Mouse (Mus musculus) brain, embryonic 14.5 days (tissue): ENCODE results near the gene Fam166b. TPM values are rescaled to one million over a fixed set of nuclear protein-coding genes. Genes with fewer than 3 reads are reported as not detected.

ENCODE experiments used
- DNase-seq: peaks from one replicate; pipeline ENCODE4 v3.0.0-alpha.2; 2011; ENCODE audit warnings: low read depth
- CTCF ChIP-seq: fragments of 200-500 bp; IDR thresholded peaks from 2 replicates; pipeline ENCODE4 v1.5.1; 2012; ENCODE audit warnings: inconsistent platforms, mild to moderate bottlenecking, moderate library complexity, borderline replicate concordance; ENCODE audit not compliant: insufficient read depth, insufficient read length; ENCODE audit errors: extremely low read depth
- POLR2A ChIP-seq: fragments of 200-500 bp; IDR thresholded peaks from 2 replicates; pipeline ENCODE4 v1.6.1; 2012; ENCODE audit warnings: mild to moderate bottlenecking, inconsistent platforms, borderline replicate concordance; ENCODE audit not compliant: poor library complexity, insufficient read depth, insufficient read length, severe bottlenecking; ENCODE audit errors: extremely low read depth
- polyA plus RNA-seq: library from polyadenylated mRNA; depleted of rRNA; stranded (reverse); fragments of >200 nt; gene quantifications from 2 replicates; pipeline ENCODE4 v1.2.3, GENCODE M21; 2012

Fam166b gene
- polyA plus RNA-seq, 1 experiment = 1.7 TPM

DNA sequence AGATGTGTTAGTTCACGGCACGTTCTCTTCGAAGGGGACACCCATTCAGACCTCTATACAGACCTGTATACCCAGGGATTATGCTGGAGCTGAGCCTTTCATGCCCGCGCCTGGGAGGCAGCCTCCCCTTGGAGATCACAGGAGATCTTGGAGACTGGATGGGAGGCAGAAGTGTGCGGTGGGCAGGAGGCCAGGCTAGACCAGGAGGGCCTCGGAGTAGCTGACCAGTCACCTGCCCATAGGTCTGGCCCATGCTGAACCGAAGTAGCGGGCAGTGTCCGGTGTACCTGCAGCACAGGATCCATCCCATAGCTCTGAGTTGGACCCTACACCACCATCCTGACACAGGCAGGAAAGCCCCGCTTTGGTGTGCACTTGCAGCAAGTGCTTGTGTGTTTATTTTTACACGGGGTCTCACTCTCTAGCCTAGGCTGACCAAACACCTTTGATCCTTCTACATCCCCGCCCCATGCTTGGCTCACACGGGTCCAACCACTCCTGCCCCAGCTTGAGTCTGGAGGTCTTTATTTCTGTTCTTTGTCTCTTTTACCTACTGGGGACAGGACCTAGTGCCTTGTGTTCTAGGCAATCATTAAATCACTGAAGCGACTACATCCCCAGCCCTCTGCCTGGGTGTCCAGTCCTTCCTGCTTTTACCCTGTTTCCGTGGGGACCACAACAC, 613 bp downstream of the Fam166b start:
- TF ChIP-seq CTCF (no peak), POLR2A (no peak)

DNA sequence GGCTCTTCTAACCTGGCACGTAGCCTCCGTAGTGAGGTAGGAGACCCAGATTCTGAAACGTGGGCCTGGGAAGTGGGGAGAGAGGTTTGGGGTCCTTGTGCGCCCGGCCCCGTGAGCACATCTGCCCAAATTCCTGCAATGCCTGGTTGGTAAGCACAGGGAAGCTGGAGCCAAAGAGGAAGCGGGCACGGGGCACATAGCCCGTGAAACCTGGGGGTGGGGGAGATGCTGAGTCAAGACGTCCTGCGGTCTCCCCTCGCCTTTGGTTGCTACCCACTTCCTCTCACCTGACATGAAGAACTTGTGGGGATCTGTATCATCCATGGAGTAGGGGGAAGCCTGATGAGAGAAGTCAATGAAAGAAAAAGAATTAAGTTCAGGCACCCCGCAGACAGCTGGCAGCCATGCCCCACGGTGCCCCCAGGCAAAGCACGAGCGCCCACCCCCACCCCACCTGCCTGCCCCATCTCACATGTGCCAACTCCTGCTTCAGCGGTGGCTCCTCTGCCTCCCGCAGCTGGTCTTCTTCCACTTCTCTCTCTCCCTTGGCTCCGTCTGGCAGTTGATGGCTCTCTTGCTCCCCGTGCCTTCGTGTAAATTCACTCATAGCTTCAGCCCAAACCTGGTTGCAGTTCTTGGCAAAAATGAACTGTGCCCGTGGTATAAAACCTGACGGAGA, 1.3 kb downstream of the Fam166b start:
- TF ChIP-seq POLR2A (no peak), CTCF (no peak)
- peak; percentile 29 for DNase-seq

More for the DNA sequence above, 613 bp downstream of the Fam166b start:
- peak; percentile 18 for DNase-seq

DNA sequence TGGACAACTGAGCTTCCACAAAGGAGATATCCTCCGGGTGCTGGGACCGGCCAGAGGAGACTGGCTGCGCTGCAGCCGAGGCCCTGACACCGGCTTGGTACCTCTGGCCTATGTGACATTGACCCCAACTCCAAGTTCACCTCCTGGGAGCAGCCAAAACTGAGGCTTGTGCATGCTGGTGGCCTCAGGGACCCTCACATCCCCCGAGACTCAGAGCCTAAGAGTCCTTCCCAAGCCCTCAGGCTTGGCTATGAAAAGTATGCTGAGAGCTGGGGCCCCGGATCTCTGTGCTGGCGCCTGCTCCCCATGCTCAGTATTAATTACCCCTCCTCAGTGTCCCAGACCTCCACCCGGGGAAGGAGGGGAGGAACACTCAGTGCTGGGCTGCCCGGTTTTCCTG, 2.4 kb downstream of the Fam166b start:
- DNase-seq = no peak

DNA sequence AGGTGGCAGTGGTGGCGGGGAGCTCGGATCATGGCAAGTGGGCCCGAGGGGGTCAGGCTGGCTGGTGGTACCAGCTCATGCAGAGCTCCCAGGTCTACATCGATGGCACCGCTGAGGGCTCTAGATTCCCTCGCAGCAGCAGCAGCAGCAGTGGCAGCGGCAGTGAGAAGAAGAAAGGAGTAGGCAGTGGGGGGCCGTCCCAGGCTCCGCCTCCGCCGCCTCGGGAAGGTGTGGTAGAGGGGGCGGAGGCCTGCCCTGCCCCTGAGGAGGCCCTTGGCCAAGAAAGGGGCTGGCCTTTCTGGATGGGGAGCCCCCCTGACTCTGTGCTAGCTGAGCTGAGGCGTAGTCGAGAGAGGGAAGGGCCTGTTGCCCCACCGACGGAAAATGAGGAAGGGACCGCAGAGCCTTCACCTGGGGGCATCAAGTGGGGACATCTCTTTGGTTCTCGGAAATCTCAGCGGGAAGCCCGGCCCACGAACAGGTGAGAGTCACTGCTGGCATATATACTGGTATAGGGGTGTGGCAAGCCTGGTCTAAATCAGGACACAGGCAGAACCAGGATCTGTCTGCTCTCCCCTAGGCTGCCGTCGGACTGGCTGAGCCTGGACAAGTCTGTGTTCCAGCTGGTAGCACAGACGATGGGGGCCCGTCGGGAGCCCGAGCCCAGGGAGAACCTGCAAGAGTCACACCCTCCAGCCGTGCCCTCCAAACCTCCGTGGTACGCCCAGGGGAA, 3.1 kb downstream of the Fam166b start:
- peak; percentile 13 for DNase-seq
- TF ChIP-seq POLR2A (no peak), CTCF (no peak)

More for the DNA sequence above, 2.4 kb downstream of the Fam166b start:
- TF ChIP-seq CTCF (no peak), POLR2A (no peak)

DNA sequence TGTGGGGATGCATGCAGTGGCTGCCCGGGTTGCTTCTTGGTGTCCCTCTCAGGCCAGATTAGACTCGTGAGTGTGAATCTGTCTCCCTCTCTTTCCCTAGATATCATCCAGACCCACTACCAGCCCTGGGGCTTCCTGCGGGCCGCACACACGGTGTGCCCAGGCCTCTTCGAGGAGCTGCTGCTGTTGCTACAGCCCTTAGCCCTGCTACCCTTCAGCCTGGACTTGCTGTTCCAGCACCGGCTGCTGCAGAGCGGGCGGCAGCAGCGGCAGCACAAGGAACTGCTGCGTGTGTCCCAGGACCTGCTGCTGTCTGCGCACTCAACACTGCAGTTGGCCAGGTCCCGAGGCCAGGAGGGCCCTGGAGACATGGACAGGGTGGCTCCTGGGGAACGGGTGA, 3.7 kb downstream of the Fam166b start:
- TF ChIP-seq CTCF (no peak), POLR2A (no peak)
- DNase-seq = no peak

DNA sequence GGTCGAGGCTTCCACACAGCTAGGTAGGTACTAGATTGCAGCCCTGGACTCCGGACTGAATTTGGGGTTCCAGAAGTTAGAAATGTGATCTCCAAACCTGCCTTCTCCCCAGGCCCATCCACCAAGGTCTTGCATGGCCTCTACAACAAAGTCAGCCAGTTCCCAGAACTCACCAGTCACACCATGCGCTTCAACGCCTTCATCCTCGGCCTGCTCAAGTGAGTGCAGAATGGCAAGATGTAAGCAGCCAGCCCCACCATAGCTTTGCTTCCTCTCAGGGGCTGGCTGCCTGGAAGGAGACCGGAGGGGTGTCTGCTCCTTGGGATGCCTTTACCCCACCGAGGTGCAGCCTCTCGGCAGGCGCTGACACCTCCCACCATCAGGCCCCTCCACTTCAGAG, 4.9 kb downstream of the Fam166b start:
- no peak for DNase-seq
- TF ChIP-seq POLR2A (no peak), CTCF (no peak)

DNA sequence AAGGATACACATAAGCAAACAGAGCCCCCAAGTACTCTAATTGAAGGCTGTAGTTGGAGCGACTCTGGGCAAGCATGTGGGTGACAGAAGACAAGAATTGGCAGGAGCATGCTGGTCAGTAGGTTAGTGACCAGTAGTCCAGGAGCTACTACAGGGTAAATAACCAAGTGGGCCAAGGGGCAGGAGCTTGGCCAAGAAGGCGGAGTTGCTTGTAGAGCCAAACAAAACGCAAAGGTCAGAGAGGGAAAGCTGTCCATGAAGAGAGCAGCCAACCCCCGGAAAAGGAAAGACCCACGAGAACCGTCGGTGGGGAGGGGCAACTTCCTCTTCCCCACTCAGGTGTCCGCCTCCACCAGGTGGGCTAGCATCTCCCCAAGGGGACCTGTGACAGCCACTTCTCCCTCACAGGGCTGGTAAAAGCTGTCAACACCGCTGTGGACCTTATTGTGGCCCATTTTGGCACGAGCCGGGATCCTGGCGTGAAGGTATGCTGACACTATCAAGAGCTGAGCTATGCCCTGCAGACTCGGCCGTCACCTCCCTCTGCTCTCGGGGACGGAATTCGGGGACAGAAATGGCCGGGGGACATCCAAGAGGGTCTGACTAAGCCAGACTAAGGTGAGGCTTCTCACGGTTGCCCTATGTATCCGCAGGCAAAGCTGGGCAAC, 5.5 kb downstream of the Fam166b start:
- TF ChIP-seq CTCF = no peak
- TF ChIP-seq POLR2A = no peak
- DNase-seq = no peak

DNA sequence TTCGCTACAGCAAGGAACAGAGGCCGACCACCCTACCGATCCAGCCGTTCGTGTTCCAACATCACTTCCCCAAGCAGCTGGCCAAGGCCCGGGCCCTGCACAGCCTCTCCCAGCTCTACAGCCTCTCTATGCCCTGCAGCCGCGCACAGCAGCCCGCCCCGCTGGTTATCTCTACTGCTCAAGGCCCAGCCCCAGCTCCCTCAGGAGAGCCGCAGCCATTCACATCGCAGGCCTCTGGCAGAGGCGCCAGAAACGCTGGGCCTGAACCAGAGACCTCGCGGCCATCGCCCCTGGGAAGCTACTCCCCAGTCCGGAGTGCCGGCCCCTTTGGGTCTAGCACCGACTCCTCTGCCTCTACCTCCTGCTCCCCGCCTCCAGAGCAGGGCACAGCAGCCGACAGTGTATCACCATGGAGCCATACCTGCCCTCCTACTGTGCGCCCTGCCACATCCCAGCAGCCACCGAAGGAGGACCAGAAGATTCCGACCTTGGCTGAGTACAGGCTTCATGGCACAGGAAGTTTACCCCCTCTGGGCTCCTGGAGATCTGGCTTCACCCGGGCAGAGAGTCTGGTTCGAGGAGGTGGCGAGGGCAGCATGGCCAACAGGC, 7.2 kb downstream of the Fam166b start:
- no peak for DNase-seq
- no peak for TF ChIP-seq POLR2A
- TF ChIP-seq CTCF = no peak

DNA sequence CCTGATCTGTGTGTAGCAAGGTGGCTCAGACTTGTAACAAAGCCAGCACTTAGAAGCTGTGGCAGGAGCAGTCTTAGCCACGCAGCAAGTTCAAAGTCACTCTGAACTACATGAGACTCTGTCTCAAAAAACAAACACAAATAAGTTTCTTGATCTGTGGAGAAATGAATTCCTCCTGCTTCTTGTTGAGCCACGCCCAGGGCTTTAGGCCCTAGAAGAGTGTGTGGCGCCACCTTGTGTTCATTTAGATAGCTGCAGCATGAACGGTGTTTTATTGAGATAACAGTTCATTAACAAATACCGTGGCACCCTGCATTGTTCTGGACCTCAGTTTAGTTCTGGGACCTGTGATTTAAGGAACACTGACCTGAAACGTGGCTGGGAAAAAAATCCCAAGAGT, 8.6 kb downstream of the Fam166b start:
- DNase-seq = peak; percentile 87
- TF ChIP-seq POLR2A = no peak
- peak; percentile 80; the same call in 1 of the 2 replicates for TF ChIP-seq CTCF

DNA sequence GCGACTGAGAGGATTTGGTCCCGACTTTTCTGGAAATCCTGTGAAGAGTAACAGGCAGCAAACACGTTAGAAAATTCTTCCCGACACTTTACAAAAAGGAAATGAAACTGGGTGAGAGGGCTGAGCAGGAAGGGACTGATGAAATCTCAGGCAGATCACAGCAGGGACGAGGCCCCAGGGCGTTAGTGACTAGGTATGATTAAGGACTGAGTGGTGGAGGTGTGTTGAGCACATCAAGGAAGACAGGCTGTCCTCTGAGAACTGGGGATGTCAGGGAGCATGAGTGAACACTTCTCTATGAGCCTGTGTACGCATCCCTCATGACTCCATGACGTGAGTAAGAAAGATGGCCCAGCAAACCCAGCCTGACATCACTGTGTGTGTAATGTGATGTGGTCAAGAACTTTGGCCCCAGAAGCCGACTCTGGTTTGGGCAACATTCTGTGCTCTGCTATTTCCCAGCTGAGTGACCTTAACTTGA, 9.1 kb downstream of the Fam166b start:
- DNase-seq = no peak

More for the DNA sequence above, 9.1 kb downstream of the Fam166b start:
- TF ChIP-seq POLR2A = no peak
- no peak for TF ChIP-seq CTCF
